Mouse (Mus musculus): Measurements from ENCODE around the gene Rtn4ip1.

DNA sequence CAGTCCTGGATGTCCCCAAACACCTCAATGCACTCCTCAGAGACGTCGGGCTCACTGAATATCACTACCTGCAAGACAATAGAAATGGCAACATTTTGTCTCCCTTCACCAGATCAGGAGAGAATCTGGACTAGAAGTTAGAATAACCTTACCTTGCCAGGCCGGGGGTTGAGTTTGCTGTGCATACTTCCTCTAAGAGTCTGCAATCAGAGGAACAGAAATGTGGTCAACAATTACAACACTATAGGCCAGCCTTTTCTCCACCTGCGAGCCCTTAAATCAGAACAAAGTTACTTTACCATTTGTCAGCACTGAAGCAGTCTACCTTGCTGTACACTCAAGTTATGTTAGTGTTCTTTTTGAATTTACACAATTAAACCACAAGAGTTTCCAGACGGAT lies 90.9 kb downstream of the Rtn4ip1 start:
- TF ChIP-seq CTCF (IDR thresholded peaks at IDR 0.05; ENCODE audit: insufficient read depth, low read length) = no peak
- no peak for TF ChIP-seq POLR2A (IDR thresholded peaks at IDR 0.05; ENCODE audit: borderline replicate concordance, extremely low read depth, low read depth, low read length)

Measured in lung, adult 2 months (tissue).